Mouse (Mus musculus) lung, adult 2 months (tissue): ENCODE measurements around the gene Map2k6.

Experiments
- CTCF ChIP-seq: fragments of 200-500 bp; IDR thresholded peaks from 2 replicates; pipeline ENCODE4 v1.5.1; 2011; ENCODE audit warnings: mild to moderate bottlenecking, low read length, control low read depth; ENCODE audit not compliant: insufficient read depth
- POLR2A ChIP-seq: fragments of 200-500 bp; IDR thresholded peaks from 2 replicates; pipeline ENCODE4 v1.6.1; 2011; ENCODE audit warnings: low read depth, mild to moderate bottlenecking, control low read depth, low read length, borderline replicate concordance; ENCODE audit errors: extremely low read depth

DNA sequence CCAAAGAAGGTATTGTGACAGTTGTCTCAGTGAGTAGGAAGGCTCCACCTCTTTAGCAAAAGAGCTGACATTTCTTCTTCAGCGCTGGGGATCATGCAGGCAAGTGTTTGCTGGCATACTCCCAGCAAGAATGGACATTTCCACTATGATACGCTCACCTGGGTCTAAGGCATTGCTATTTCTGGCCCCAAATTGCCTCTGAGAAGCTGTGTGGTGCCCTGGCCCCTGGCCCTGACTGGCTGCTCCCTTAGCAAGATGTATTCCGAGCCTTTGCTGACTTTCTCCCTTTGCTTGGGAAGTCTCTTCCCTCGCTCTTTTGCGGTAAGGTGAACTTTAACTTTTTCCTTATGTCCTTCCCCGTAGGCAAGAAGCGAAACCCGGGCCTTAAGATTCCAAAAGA lies 83.3 kb downstream of the Map2k6 start:
- TF ChIP-seq CTCF (no peak), POLR2A (no peak)
